Mouse (Mus musculus) frontal cortex, postnatal 14 days (tissue): ENCODE data around the gene Glb1l.

Source experiments
- DNase-seq, 2 experiments: peaks; one replicate each; pipeline ENCODE4 v3.0.0; 2022; ENCODE audit warnings: low spot score in 2 of 2

The Glb1l gene

DNA sequence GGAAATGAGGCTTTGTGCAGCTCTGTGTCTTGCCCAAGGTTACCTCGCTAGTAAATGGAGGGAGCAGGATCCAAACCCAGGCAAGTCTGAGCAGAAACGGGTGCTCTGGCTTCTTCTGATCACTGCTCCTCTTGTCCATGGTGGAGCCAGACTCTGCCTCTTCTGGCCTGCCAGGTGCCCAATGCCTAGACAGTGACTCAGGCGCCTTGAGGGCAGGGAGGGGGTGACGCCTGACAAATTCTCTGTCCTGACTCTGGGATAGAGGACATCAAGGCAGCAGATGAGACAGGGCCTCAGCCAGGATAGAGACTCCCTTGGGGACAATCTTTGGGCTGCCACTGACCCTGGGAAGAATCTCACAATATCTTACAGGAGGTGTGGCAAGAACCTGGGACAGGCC lies 20.6 kb upstream of the Glb1l start:
- no peak for DNase-seq

DNA sequence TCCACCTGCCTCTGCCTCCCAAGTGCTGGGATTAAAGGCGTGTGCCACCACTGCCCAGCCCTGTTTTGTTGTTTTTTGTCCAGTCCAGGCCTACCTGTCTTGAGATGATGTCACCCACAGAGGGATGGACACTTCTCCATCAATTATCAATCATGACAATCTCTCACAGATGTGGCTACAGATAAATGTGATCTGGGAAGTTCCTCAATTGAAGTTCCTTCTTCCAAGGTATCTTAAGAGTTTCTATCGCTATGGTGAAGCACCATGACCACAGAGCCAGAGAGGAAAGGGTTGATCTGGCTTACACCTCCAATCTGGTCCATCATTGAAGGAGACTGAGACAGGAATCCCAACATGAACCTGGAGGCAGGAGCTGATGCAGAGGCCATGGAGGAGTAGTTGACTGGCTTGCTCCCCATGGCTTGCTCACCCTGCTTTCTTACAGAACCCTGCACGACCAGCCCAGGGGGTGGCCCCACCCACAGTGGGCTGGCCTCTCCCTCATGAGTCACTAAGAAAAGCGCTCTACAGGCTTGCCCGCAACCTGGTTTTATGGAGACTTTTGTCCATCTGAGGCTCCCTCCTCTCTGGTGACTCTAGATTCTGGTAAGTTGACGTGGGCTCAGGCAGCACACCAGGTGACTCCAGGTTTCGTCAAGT lies 19.9 kb upstream of the Glb1l start:
- no peak for DNase-seq

DNA sequence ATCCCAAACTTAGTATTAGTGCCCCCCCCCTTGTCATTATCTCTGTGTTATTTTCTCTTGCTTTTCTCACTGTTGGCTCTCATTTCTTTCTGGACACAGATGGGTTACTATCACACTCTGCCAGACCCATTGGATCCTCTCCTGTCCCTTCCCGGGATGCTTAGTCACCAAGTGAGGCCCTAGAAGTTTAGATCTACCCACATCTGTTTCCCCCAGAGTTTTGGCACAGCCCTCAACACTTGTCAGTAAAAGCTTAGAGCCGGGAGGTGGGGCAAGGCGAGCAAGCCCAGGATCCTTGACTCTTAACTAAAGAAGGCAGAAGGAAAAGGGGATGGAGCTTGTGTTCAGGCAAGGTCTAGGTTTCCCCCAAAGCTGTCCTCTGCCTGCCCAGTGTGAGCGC lies 18.5 kb upstream of the Glb1l start:
- no peak for DNase-seq

DNA sequence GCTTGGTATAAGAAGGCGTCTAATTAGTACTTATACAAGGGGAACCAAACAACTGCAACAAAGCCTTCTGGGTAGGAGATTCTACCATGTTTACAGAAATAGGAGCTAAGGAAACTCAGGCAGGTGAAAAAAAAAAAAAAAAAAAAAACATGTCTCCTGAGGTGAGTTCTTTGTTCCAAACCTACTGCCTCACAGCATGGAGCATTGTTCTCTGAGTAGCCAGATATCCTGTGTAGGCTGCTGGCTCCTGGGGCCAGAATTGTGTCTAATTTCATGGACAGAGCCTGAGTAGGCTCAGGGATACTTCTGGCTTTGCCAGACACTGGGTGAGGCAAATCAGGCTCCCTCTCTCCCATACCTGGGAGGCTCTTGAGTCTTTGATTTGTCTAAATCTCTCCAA lies 17.0 kb upstream of the Glb1l start:
- no peak for DNase-seq

DNA sequence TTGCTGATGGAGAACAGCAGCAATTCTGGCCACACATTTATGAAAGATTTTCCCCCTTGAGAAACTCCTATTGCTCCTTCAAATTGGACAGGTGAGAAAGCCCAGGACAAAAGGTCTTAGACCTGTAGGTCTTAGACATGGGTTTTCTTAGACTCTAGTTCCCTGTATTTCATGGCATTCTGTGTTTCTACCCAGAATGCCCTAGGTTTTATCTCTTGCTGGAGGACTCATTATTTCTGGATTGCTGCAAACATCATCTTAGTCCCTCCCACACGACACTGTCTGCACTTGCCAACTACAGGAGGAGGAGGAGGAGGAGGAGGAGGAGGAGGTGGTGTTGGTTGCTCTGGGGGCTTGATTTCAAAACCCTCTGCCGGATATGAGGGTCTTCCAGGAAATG lies 15.5 kb upstream of the Glb1l start:
- DNase-seq: no peak

DNA sequence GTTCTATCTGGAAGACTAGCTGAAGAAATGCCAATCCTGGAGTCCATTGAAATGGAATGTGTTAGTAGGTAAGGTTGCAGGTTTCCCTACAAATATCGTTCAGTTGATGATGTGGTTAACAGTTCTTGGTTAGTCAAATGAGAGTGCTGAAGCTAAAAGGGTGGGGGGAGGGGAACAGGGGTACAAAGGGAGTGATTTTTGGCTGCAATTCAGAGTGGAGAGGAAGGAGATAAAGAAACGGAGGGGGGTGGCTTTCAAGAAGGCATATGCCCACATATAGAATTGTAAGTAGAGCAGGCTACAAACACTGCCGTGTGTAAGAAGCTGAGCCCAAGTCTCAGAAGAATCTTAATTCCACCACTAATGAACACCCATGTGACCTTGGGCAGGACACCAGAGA lies 14.9 kb upstream of the Glb1l start:
- DNase-seq: no peak

DNA sequence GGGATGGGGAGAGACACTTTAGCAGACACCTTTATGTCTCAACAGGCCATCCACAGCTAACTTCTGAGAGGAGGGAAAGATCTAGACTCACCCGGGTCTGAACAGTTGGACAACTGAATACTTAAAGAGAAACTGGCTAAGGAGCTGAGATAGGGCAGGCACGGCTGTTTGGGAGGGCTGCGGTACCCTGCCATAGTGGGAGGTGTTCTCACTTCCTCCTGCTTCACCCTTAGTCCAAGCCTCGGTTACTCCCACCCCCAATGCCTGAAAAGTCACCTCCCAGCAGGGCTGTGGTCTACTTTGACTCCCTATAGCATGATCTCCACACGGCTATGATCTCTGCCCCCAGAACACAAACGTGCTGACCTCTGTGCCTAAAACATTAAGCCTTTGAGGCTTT lies 12.9 kb upstream of the Glb1l start:
- no peak for DNase-seq

DNA sequence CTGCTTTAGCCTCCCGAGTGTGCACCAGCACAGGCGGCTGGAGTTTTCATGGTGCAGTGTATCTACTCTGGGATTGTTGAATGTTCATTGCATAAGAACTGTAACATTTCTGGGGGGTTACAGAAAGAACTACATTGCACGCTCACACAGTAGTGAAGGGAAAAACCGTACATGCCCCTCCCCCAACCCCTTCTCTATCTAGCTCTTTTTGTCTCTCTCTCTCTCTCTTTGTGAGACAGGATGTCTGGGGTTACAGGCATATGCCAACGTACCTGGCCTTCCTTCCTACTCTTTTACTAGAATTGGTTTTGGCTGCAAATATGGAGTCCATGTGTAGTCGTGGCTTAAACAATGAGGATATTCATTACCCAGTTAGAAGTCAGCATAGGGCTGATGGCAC lies 12.3 kb upstream of the Glb1l start:
- DNase-seq: no peak

DNA sequence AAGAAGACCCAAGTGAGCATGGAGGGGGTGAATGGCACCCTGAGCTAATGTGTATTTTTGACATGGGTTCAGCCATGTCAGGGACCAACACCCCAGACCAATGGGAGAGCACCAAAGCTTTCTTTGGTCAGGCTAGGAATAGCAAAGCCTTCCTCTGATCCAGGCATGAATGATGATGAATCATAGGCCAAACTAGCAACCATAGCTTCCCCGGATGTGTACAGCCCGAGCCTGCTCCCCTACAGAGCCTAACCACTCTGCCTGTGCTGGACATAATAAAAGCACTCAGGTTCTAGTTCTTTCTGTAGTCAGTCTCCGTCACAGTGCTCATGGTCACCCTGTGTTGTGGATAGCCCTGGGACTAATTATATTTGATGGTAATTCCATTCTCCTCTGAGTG lies 10.9 kb upstream of the Glb1l start:
- DNase-seq: no peak

DNA sequence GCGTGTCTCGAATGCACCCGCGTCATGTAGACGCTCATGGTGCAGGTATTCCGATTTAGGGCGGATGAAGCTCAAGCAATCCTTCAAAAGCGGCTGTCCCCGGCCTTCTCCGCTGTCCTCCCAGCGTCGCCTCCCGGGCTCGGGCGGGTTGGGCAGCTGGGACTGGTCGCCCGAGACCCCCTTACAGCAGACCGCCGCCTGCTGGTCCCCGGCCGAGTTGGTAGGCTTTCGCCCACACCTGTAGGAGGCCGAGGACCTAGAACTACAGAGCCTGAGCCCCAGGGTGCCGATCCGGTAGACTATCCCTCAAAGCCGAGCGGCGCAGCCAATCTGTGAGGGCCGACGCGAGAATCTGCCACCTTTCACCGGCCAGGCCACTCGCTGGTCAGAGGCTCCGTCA lies 8.9 kb upstream of the Glb1l start, which contains the start of gene Tuba4a:
Gene Tuba4a (minus strand): TSS at position 335 of the 400 bp plus-strand sequence.
- no peak for DNase-seq

DNA sequence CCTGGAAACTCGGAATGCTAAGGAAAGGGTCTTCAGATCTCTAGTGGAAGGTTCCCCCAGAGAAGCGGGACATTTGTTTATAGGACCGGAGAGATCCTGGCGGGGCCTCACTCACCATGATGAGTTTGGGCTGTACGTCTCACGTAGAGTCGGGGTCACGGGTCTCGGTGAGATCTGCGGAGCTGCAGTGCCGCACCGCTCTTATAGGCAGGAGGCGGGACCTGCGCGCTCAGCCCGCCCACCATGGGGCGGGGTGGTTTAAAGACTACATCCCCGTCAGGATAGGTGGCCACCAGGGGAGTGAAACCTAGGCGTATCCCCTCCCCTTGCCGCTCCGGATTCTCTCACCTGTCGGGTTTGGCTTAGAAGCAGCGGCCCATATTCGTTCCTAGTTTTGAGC lies 8.5 kb upstream of the Glb1l start:
- peak; percentile 87 to 91 for DNase-seq

DNA sequence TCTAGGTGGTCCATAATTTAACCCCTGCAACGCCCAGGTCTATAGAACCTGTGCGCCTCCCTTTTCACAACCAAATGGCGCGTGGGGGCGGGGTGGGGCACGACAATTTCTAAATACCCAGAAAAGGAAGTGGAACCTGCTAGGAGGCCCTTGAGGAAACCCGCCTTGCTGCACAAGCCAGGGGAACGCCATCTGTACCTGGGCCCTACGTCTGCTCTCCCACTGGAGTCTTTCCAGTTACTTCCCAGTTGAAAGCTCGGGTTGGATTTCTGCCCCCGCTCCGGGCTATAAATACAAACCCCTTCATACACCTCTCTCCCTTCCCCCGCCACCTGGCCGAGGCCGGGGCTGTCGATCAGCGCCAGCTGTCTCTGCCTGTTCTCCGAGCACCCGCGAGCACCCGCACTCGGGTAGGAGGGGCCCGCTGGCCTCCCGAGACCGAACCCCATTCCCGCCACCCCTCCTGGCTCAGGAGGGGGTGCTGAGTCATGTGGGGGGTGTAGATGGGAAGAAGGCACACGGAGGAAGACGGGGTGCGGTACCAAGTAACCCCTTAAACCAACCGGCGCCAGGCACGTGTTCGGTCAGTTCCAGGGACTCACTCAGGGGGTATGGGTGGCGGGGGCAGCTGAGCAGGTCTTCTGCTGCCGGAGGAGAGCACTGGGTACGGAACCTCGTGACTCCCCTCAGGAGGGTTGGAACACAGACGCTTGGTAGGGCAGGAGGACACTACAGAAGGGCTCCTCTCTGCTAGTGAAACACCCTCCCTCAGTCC lies 7.8 kb upstream of the Glb1l start:
- DNase-seq: peak; percentile 58 to 64

DNA sequence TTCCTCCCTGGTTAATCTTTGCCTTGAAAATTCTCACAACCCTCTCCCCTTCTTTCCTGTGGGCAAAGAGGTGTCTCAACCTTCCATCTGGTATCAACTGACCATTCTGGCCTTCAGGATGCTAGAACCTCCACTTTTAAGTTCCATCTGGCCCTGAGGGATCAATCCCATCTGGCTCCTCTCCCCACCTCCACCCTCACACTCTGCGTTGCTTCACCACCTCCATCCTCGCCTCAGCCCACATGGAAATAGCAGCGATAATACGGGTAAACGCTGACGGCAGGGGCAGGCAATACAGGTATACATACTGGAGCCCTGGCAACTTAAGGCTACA lies 7.2 kb upstream of the Glb1l start:
- no peak for DNase-seq

DNA sequence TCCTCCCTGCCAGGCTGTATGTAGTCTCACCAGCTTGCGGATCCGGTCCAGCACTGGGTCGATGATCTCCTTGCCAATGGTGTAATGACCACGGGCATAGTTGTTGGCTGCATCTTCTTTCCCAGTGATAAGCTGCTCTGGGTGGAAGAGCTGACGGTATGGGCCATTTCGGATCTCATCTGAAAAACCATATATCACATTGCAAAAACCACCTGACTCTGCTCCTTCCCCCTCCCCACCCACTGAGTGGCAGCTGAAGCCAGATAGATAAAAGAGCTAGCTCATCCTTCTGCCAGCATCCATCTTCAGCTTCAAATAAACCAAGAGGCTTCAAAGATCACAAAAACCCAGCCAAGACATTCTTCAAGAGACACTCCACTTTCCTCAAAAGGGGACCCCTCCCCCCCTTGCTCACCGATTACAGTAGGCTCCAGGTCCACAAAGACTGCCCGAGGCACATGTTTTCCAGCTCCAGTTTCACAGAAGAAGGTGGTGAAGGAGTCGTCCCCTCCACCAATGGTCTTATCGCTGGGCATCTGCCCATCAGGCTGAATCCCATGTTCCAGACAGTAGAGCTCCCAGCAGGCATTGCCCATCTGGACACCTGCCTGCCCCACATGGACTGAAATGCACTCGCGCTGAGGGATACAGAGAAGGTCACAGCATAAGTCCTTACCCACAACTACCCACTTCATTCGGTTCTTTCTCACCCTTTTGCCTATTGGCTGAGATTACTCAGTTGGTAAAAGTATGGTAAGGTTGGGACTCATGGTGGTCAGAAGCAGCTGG lies 6.4 kb upstream of the Glb1l start:
- no peak for DNase-seq

DNA sequence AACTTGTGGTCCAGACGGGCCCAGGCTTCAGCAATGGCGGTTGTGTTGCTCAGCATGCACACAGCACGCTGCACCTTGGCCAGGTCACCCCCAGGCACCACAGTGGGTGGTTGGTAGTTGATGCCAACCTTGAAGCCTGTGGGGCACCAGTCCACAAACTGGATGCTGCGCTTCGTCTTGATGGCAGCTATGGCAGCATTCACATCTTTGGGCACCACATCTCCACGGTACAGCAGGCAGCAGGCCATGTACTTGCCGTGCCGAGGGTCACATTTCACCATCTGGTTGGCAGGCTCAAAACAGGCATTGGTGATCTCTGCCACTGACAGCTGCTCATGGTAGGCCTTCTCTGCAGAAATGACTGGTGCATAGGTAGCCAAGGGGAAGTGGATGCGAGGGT lies 5.2 kb upstream of the Glb1l start:
- DNase-seq: no peak

DNA sequence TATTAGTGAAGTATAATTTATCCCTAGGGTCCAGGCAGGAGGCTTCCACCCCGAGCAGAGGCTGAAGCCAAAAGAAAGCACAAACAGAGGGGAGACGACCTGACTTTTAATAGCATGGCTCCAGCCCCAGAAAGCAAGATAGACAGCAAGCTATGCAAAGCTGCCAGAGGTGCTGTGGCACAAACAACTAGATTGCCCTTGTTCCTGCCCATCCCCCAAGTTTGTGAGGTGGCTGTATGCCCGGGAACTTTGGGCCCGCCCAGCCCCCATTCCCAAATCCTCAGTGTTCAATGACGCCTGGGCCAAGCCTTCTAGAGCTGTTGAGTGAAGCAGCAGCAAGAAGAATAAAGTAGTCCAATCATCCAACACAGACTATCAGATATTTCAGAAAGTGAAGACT lies 4.3 kb upstream of the Glb1l start:
- DNase-seq: peak in 1 of 2 experiments; percentile 65

DNA sequence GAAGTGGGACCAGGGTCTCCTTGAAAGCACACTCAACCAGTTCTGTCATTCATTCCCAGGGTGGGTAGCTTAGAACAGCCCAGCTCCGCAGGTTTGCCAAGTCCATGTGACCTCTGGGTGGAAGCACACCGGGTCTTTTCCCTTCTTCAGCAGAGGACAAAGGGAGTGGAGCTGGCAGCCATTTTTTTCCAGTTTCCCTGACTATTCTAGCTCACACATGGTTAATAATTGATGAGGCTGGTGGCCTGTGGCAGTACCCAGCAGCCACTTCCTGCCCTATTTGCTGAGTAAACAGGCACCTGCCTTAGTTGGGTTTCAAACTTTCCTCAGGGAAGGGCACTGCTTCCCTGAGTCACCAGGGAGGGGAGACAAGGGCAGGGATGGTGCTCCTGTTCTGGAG lies 3.8 kb upstream of the Glb1l start:
- no peak for DNase-seq

DNA sequence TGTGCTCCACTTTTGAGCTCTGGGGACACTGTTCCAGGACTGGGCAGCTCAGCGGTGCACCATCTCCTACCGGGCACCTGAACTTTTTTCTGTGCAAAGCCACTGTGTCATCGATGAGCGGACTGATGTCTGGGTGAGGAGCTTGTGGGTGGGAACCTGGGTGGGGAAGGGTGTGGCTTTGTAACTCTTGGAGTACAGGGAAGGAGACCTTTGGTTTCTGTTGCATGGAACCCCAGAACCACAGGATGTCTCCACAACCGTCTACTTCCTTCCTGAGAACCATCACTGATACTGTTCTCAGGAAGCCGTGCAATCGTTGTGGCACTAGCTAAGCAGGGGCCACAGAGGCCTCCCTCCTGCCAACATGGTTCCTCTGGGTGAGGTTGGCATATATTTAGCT lies 2.5 kb upstream of the Glb1l start:
- DNase-seq: no peak

DNA sequence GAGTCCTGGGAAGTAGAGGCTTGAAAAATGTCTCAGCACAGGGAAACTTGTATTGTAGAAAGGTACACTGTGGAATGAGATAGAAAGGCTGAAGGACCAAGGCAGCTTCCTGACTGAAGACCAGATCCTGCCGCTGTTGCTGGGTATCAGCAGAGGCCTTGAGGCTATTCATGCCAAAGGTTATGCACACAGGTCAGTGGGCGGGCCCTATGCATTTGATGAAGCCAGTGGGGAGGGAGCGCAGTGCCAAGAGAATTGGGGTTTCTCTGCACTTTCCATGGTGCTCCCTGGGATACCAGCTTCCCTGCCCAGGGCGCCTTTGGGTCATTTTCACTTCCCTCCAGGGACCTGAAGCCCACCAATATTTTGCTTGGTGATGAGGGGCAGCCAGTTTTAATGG lies 1.9 kb upstream of the Glb1l start:
- no peak for DNase-seq

DNA sequence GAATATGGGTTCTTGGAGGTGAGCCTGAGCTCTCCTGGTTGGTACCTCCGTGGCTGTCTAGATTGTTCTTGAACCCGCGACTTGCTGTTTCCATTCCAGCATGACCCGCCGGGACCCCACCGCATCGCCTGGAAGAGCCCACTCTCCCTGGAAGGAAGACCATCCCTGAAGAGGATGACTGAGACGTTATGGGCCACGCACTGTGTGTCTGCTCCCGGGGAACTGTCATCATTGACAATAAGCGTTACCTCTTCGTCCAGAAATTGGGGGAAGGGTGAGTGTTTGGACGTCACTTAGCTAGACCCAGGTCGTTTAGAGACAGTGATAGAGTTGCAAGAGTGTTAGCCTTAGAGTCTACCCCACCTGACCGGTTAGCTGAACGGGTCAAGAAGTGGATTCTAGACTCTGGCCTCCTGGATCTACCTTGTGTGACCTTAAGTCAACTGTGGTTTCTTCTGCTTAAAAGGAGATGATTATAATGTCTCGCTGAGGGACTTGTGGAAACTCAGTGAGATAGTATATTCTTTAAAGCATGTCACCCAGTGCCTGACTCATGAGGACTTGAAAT lies 612 bp upstream of the Glb1l start:
- DNase-seq: no peak

DNA sequence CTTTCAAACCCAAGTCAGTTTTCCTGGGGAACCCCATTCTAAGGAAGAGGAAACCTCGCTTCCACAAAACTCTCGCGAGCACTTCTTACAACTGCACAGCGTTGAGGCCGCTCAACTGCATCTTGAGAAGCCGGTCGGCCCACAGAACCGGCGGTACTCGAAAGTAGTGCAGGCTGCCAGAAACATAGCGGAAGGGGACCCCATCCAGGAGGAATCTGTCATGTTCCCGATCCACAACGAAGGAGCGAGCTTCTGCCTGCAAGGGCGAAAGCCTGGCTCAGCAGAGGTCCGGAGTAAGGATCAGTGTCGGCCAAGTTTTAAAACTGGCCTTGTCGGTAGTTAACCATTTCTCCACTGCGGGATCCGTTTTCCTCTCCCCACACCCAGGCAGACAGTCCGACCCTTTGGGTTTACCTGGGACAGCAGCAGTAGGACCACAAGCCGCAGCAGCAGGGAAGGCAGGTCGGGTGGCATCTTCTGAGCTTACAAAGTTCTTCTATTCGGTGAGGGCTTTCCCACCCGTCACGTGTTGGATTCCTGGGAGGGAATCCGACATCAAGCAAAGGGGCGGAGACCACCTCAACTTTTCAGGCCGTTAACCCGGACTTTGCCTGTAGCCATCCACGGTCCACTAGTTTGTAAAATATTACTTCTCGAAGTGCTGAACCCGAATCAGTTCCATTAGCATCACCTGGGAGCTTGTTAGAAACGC lies 1.5 kb downstream of the Glb1l start:
- no peak for DNase-seq

DNA sequence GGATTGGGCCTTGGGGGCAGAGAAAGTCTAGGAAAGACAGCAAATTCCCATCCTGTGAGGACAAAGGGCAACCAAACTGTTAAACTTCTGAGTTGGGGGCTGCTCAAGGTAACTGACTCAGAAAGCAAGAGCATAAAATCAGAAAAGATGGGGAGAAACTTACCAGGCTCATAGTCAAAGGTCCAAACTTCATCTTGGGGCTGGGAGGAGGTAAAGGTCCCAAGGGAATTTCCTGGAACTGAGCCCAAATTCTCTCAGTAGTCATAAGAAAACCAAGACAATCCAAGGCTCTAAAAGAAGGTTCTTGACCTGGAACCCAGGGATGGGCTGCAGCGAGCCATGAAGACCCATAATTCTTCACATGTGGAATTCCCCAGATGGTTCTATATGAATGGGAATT lies 9.4 kb downstream of the Glb1l start:
- DNase-seq: no peak
